15 mouse cellular contexts compared by ENCODE assay signal in the genomic region with DNA sequence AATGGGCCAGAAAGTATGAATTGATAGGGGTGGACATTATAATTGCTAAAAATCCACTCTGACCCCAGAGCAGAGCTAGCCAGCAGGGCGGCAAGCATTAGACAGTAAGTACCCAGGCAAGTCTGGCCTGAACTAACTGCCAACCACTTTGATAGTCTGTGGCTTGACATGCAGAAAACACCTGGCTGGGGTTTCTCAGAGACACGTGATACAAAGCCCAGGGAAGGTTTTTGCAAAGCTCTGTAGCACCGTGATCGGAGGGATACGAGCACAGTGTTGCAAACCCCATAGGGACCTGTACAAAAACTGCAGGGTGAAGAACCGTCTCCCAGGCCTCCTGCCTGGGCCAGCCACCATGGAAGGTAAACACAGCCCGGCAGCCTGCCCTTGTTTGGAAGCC.
"Had no signal": no experiment of that assay in that cellular context is flagged by ENCODE, and none has a peak within 500 bp of the region (broad histone marks: within the 10 kb centered on the region; RNA-seq: fewer than 3 reads in every experiment).

No protein-coding gene starts in this region.

- H3K9me3 ChIP-seq: midbrain, embryonic 13.5 days; neural tube, embryonic 12.5 days; stomach, embryonic 15.5 days had no signal

- H3K27ac ChIP-seq: midbrain, embryonic 13.5 days; neural tube, embryonic 12.5 days; stomach, embryonic 15.5 days; stomach, postnatal 0 days had no signal

- H3K4me3 ChIP-seq: midbrain, embryonic 13.5 days; myocyte; neural tube, embryonic 12.5 days; stomach, embryonic 15.5 days had no signal

- H3K4me2 ChIP-seq: lung, embryonic 14.5 days; midbrain, embryonic 11.5 days; midbrain, embryonic 13.5 days; neural tube, embryonic 12.5 days; stomach, embryonic 15.5 days had no signal

- H3K36me3 ChIP-seq: midbrain, embryonic 13.5 days; neural tube, embryonic 12.5 days; stomach, embryonic 15.5 days had no signal

- H3K27me3 ChIP-seq: midbrain, embryonic 13.5 days; neural tube, embryonic 12.5 days; stomach, embryonic 15.5 days had no signal

- H3K9ac ChIP-seq: lung, embryonic 14.5 days; midbrain, embryonic 13.5 days; neural tube, embryonic 12.5 days; stomach, embryonic 15.5 days had no signal

- DNase-seq: lung, adult 18-20 months; lung, embryonic 14.5 days; lung, postnatal 10 days; lung, postnatal 4 days; right cerebral cortex, postnatal 14 days; thymus, adult 2 months; thymus, postnatal 14 days; thymus, postnatal 4 days had no signal

- ATAC-seq: midbrain, embryonic 13.5 days; midbrain, embryonic 16.5 days had no signal
